Mouse (Mus musculus) T-cell, adult 2 months (primary cell): Measurements from ENCODE around the gene Gcsam.

ENCODE experiments used
- DNase-seq: peaks from one replicate; pipeline ENCODE4 v3.0.0; 2022; ENCODE audit warnings: low spot score

Gcsam gene

GRCm38 (mm10) chr16:45610267-45610666 lies at the start of gene Gcsam:
TSS of gene Gcsam (plus strand) at chr16:45610380.
- no peak for DNase-seq

GRCm38 (mm10) chr16:45561747-45562146 lies 48.4 kb upstream of the Gcsam start:
- no peak for DNase-seq

GRCm38 (mm10) chr16:45572307-45572706 lies 37.9 kb upstream of the Gcsam start:
- DNase-seq, result no peak

- no peak for DNase-seq
These were observed 30.3 kb upstream of the Gcsam start for GRCm38 (mm10) chr16:45579883-45580282.

- no peak for DNase-seq
These were observed 27.7 kb upstream of the Gcsam start for GRCm38 (mm10) chr16:45582512-45582911.

- no peak for DNase-seq
These were observed 16.5 kb upstream of the Gcsam start for GRCm38 (mm10) chr16:45593656-45594055.

GRCm38 (mm10) chr16:45595494-45595893 lies 14.7 kb upstream of the Gcsam start:
- no peak for DNase-seq

- DNase-seq, result no peak
These were observed 1.7 kb upstream of the Gcsam start for GRCm38 (mm10) chr16:45608481-45608954.

- DNase-seq, result no peak
These were observed 880 bp upstream of the Gcsam start for GRCm38 (mm10) chr16:45609300-45609699.

- no peak for DNase-seq
These were observed 3.1 kb downstream of the Gcsam start for GRCm38 (mm10) chr16:45613247-45613646.

GRCm38 (mm10) chr16:45615944-45616343 lies 5.8 kb downstream of the Gcsam start:
- no peak for DNase-seq

- DNase-seq, result no peak
These were observed 9.7 kb downstream of the Gcsam start for GRCm38 (mm10) chr16:45619751-45620375.

- no peak for DNase-seq
These were observed 13.1 kb downstream of the Gcsam start for GRCm38 (mm10) chr16:45623230-45623629.

- DNase-seq, result no peak
These were observed 14.6 kb downstream of the Gcsam start for GRCm38 (mm10) chr16:45624791-45625190.

- no peak for DNase-seq
These were observed 15.2 kb downstream of the Gcsam start for GRCm38 (mm10) chr16:45625342-45625741.

GRCm38 (mm10) chr16:45629497-45630105 lies 19.4 kb downstream of the Gcsam start:
- no peak for DNase-seq

- peak; percentile 58 for DNase-seq
These were observed 20.3 kb downstream of the Gcsam start for GRCm38 (mm10) chr16:45630347-45630960.

GRCm38 (mm10) chr16:45632420-45632819 lies 22.2 kb downstream of the Gcsam start:
- DNase-seq, result no peak

GRCm38 (mm10) chr16:45635826-45636225 lies 25.6 kb downstream of the Gcsam start:
- no peak for DNase-seq

- no peak for DNase-seq
These were observed 30.0 kb downstream of the Gcsam start for GRCm38 (mm10) chr16:45640070-45640762.

- no peak for DNase-seq
These were observed 31.1 kb downstream of the Gcsam start for GRCm38 (mm10) chr16:45641301-45641700.

- no peak for DNase-seq
These were observed 33.8 kb downstream of the Gcsam start for GRCm38 (mm10) chr16:45643944-45644343.

- DNase-seq, result no peak
These were observed 34.2 kb downstream of the Gcsam start for GRCm38 (mm10) chr16:45644380-45644779.
